Mouse (Mus musculus) spleen, adult 2 months (tissue): ENCODE results near the gene Hoxd9.

Source experiments
- CTCF ChIP-seq: fragments of 200-500 bp; IDR thresholded peaks from 2 replicates; pipeline ENCODE4 v1.5.1; 2011; ENCODE audit warnings: mild to moderate bottlenecking, inconsistent platforms; ENCODE audit not compliant: insufficient read depth, insufficient read length, insufficient replicate concordance; ENCODE audit errors: extremely low read depth
- POLR2A ChIP-seq: fragments of 200-500 bp; IDR thresholded peaks from 2 replicates; pipeline ENCODE4 v1.6.1; 2011; ENCODE audit warnings: low read depth, low read length, inconsistent platforms

DNA sequence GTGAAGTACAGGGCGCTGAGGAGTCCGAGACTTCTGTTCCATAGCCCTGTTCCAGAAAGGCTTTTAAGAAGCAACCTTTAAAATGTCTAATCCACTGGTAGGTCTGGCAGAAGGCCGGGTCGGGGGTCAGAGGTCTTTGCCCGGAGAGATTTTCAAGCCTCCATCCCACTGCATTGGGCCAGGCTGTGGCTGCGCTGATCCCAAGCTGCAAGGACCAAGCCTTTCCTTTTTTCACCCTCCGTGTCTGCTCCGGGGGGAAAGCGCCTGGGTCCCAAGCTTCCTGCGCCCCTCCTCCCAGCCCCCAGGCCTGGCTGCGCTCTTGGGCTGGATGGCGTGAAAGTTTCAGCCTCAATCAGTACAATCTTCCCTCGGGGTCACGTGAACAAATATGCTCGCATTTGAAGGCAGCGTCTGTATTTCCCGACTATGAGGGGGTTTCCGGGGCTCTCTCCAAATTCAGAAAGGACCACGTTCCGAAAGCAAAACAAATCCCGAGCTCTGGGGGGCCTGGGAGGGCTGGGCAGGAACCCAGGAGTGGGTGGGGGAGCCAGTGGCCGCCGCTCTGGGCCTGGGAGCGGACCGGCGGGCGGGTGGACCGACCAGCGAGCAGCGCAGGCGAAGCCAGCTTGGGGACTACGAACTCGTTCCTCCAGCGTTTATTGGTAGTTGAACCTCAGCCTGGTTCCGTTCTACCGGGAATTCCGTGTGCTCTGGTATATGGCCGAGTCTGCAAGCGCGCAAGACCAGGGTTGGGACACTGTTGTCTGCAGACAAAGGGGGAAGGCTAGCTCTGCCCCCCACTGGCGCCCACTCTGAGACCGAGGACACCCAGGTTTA, 38.5 kb downstream of the Hoxd9 start:
- no peak for TF ChIP-seq POLR2A
- no peak for TF ChIP-seq CTCF
